8 mouse cellular contexts compared by ENCODE assay signal in genomic region chr1:153532234-153532841, GRCm38 (mm10). TPM values are rescaled to one million over a fixed set of nuclear protein-coding genes. Genes with fewer than 3 reads are reported as not detected.
DNase-seq lines count a peak whose midpoint lies in the region; ATAC-seq lines count a peak whose summit lies in the region.

No protein-coding gene starts in this region.

- no peaks in the 10 kb centered on the region for H3K36me3 ChIP-seq in forebrain, embryonic 12.5 days (replicated peaks)
- no peaks in the 10 kb centered on the region for H3K36me3 ChIP-seq in hindbrain, embryonic 15.5 days
- H3K36me3 ChIP-seq in splenic B cell, adult 2 months (ENCODE audit: control insufficient read depth, insufficient read depth, low read length, poor library complexity, severe bottlenecking): no peaks in the 10 kb centered on the region

- peaks cover 22% of the 10 kb centered on the region for H3K4me1 ChIP-seq in forebrain, embryonic 12.5 days
- peaks cover 13% of the 10 kb centered on the region for H3K4me1 ChIP-seq in hindbrain, embryonic 15.5 days (replicated peaks)

- WGBS in forebrain, embryonic 12.5 days: 8% methylated on average over 12 of the region's 12 CpGs
- 10% methylated on average over 12 of the region's 12 CpGs for WGBS in hindbrain, embryonic 15.5 days

- peak; percentile 32 for DNase-seq in adrenal gland, postnatal 14 days
- no peak for DNase-seq in adrenal gland, postnatal 4 days (ENCODE audit: low spot score in 2 of 2)
- DNase-seq in lung, postnatal 14 days: peak; percentile 25
- peak; percentile 18 for DNase-seq in splenic B cell, adult 2 months (ENCODE audit: low read depth, low spot score)
- no peak for DNase-seq in cerebellum, postnatal 14 days

- ATAC-seq in CD4-positive, CD25-positive, alpha-beta regulatory T cell, adult 4 months: peak; percentile 32
- ATAC-seq in forebrain, embryonic 12.5 days (ENCODE audit: low FRiP score): peak; percentile 67
- no peak; the same call in 1 of the 2 replicates for ATAC-seq in hindbrain, embryonic 15.5 days (ENCODE audit: low FRiP score, low read depth)

- no peak overlapping the region for H3K4me3 ChIP-seq in forebrain, embryonic 12.5 days (replicated peaks)
- no peak overlapping the region for H3K4me3 ChIP-seq in hindbrain, embryonic 15.5 days

- H3K27me3 ChIP-seq in forebrain, embryonic 12.5 days: no peaks in the 10 kb centered on the region
- no peaks in the 10 kb centered on the region for H3K27me3 ChIP-seq in hindbrain, embryonic 15.5 days
- no peaks in the 10 kb centered on the region for H3K27me3 ChIP-seq in splenic B cell, adult 2 months (ENCODE audit: control insufficient read depth, insufficient read depth, low read length, poor library complexity, severe bottlenecking)

- H3K9me3 ChIP-seq in forebrain, embryonic 12.5 days: no peaks in the 10 kb centered on the region
- no peaks in the 10 kb centered on the region for H3K9me3 ChIP-seq in hindbrain, embryonic 15.5 days

- H3K27ac ChIP-seq in forebrain, embryonic 12.5 days: peak overlapping the region; percentile 90
- peak overlapping the region; percentile 52 for H3K27ac ChIP-seq in hindbrain, embryonic 15.5 days (replicated peaks)

- peak overlapping the region; percentile 57 for H3K9ac ChIP-seq in forebrain, embryonic 12.5 days
- 0 out of 2 replicates have a peak overlapping the region, but pooled peaks have one; percentile 10 for H3K9ac ChIP-seq in hindbrain, embryonic 15.5 days

- peak overlapping the region; percentile 41 for H3K4me2 ChIP-seq in forebrain, embryonic 12.5 days
- peak overlapping the region; percentile 37 for H3K4me2 ChIP-seq in hindbrain, embryonic 15.5 days

RNA-seq across cellular contexts. Expression of gene Npl, which starts 17.5 kb away (rescaled TPM):
- total RNA-seq in adrenal gland, postnatal 14 days (2021): 3.1 and 5.6 TPM in 2 replicates
- 10 to 100 TPM in 1 of 2 experiments, 1 to 10 TPM in 1; 6.3 to 11.6 TPM for total RNA-seq in adrenal gland, postnatal 4 days (2021)
- polyA plus RNA-seq in CD4-positive, CD25-positive, alpha-beta regulatory T cell, adult 4 months (2017; shearing (Covaris generic)): not detected
- 10.9 and 11.1 TPM in 2 replicates for polyA plus RNA-seq in forebrain, embryonic 12.5 days (2016; fragmentation: Nextera tagmentation; extraction: Ambion mirVana)
- 12.1 and 14.7 TPM in 2 replicates for polyA plus RNA-seq in hindbrain, embryonic 15.5 days (2015; fragmentation: Nextera tagmentation; extraction: Ambion mirVana)

RNA-seq across cellular contexts. Expression of gene Dhx9, which starts 44.9 kb away (rescaled TPM):
- 119 and 131 TPM in 2 replicates for total RNA-seq in adrenal gland, postnatal 14 days (2021)
- 100 to 1,000 TPM; 158 to 176 TPM for total RNA-seq in adrenal gland, postnatal 4 days (2021)
- polyA plus RNA-seq in CD4-positive, CD25-positive, alpha-beta regulatory T cell, adult 4 months (2017; shearing (Covaris generic)): 10 to 100 TPM; 28.0 to 35.3 TPM
- 51.1 and 58.9 TPM in 2 replicates for polyA plus RNA-seq in forebrain, embryonic 12.5 days (2016; fragmentation: Nextera tagmentation; extraction: Ambion mirVana)
- 23.5 and 32.2 TPM in 2 replicates for polyA plus RNA-seq in hindbrain, embryonic 15.5 days (2015; fragmentation: Nextera tagmentation; extraction: Ambion mirVana)

Comparison
In these comparisons a context has a peak if more than half of its experiments do, and no peak if none do; other contexts are left out.
1. DNase-seq: peak in adrenal gland, postnatal 14 days (single experiment), lung, postnatal 14 days (single experiment) and splenic B cell, adult 2 months (single experiment); none in adrenal gland, postnatal 4 days (0 of 2) and cerebellum, postnatal 14 days (0 of 2).
2. RNA of gene Npl, which starts 17.5 kb away (polyA plus RNA-seq): 12.1 to 14.7 TPM in hindbrain, embryonic 15.5 days and 10.9 to 11.1 TPM in forebrain, embryonic 12.5 days; not detected in CD4-positive, CD25-positive, alpha-beta regulatory T cell, adult 4 months; every median in the first group is over 10 times any median in the second.